Mouse (Mus musculus): ENCODE results near the gene Gm45837. TPM values are rescaled to one million over a fixed set of nuclear protein-coding genes. Genes with fewer than 3 reads are reported as not detected.

The Gm45837 gene
- total RNA-seq, 2 experiments from 2014 or later = 2.1 TPM; not detected in 1

DNA sequence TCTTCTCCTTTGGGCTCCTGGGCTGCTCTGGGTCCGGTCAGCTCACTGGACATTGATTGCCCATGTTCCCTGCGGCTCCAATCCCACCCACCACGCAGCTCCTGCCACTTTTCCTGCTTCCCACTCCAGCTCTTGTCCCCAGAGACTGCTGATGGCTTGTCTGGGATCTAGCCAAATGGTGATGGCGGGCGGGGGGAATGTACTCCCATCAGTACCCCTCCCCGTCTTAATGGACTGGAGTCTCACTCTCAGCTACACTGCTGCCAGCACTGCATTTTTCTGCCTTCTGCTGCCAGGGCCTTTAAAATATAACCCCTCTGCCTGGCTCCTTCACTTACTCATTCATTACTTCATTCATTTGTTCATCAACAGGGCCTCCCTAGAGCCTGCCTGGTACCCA lies 13.3 kb downstream of the Gm45837 start:
- DNase-seq = no peak
- intact Hi-C loops (cut with DNase I) = no loop called here

DNA sequence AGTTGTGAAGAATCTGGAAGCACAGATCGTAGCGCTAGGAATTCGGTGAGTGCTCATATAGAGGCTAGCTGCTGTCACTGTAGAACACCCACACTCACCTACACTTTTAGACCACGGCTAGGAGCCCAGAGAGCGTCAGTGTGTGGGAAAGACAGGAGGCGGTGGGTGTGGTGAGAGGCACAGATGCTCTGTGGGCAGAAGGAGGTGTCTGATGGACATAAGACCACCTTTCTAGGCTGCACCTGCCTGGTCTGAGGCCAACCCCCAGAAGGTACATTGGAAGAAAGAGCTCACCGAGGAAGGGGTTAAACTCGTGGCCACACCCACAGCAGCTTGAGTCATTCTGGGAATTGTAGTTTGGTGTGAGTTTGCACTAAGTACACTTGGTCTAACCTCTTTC lies 16.0 kb downstream of the Gm45837 start:
- no peak for DNase-seq
- intact Hi-C loops (cut with DNase I) = loop anchor here (5.0 kb wide), 1 partner anchor 191 kb away; no protein-coding TSS in a partner anchor

GRCm38 (mm10) chr7:101427736-101428135 lies 17.1 kb downstream of the Gm45837 start:
- no peak for DNase-seq
- intact Hi-C loops (cut with DNase I) = loop anchor here (2.0 to 5.0 kb wide), 2 partner anchors 113 to 190 kb away; no protein-coding TSS in a partner anchor

DNA sequence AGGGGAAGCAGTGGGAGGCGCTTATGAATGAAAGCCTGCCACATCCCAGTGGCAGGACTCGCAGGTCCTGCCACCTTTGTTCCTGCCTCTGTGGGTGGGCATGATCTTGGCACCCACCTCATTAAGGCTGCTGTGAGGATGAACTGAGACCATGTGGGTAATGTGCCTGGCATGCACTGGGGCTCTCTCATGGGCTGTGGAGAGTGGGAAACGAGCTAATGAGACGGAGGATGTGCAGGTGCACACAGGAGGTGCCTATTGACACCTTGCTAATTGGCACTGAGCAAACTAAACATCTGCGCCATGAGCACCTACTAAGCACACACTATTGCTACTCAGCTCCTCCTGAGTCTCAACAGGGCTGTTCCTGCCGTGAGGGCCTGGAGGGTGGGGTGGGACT lies 24.4 kb downstream of the Gm45837 start:
- DNase-seq = no peak
- intact Hi-C loops (cut with DNase I) = no loop called here

DNA sequence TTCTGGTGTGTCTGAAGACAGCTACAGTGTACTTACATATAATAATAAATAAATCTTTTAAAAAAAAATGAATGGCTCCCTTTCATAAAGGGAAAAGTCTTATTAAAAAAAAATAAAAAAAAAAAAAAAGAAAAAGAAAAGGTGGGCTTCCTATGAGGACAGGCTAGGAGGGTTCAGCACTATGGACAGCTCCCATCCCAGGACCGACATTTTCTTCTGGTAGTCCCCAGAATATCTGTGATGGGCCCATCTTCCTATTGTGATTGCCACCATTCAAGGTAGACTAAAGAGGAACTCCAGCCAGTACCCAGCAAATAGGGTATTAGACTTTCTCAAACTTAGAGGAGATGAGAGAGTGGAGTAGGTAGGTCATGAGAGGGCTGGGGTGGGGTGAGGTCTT lies 27.2 kb downstream of the Gm45837 start:
- intact Hi-C loops (cut with DNase I) = no loop called here
- DNase-seq = no peak

DNA sequence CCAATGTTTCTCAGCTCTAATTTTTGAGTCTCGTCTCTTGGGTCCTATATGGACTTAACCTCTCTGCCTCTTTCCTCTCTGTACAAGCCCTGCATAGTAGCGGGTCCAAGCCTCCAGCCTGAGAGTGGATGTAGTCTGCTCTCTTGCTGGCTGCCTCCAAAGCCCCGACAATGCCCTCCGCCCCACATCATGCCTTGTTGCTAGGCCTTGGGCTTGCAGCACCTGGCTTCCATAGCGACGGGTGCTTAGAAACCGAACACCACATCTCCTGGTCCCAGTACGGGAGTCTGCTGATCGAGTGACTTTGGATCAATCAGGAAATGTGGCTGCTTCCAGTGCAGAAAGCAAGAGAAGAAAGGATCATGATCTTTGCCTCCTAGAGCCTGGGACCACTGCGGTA lies 32.4 kb downstream of the Gm45837 start:
- intact Hi-C loops (cut with DNase I) = no loop called here
- no peak for DNase-seq

GRCm38 (mm10) chr7:101444211-101444610 lies 33.5 kb downstream of the Gm45837 start:
- intact Hi-C loops (cut with DNase I) = no loop called here
- no peak for DNase-seq

DNA sequence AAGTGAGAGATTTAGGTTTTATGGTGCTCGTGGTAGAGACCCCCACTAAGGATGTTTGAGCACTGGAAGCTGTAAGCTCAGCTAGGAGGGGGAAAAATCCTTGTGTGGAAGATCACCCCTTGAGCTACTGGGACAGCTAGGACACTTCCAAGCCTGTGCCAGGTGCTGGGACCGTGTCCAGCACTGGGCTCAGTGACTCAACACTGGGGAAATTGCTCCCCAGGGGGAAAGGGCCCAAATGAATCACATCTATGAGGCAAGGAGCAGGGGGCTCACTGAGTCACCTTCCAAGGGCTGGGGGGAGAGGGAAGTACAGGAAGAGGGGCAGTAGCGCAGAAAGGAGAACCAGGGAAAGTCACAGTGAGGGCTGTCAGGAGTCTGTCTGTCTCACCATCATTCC lies 39.2 kb downstream of the Gm45837 start:
- no peak for DNase-seq
- intact Hi-C loops (cut with DNase I) = loop anchor here (1.0 kb wide), 1 partner anchor 52 kb away; no protein-coding TSS in a partner anchor

GRCm38 (mm10) chr7:101450422-101451401 lies 40.0 kb downstream of the Gm45837 start:
- DNase-seq = peak; percentile 84 to 88
- intact Hi-C loops (cut with DNase I) = loop anchor here (1.0 kb wide), 1 partner anchor 52 kb away; no protein-coding TSS in a partner anchor

DNA sequence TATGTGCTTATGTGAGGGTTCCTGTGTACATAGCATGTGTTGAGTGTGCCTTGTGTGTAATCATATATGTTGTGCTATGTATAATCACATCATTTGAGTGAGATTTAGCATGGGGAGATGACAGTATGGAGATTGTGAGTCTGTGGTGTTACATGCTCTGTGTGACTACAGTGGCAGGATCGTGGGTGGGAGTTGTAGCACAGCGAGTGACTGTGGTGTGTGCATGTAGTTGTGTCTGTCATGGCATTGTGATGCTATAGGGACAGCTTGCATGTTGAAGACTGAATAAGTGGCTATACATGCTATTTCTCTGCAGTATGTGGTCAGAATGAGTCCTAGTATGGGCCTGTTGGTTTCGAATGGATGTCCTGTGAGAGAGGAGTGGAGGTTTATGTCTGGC lies 42.0 kb downstream of the Gm45837 start:
- intact Hi-C loops (cut with DNase I) = no loop called here
- DNase-seq = no peak

GRCm38 (mm10) chr7:101453296-101453695 lies 42.6 kb downstream of the Gm45837 start:
- intact Hi-C loops (cut with DNase I) = no loop called here
- DNase-seq = no peak

GRCm38 (mm10) chr7:101453725-101454124 lies 43.0 kb downstream of the Gm45837 start:
- intact Hi-C loops (cut with DNase I) = no loop called here

GRCm38 (mm10) chr7:101454479-101454878 lies 43.8 kb downstream of the Gm45837 start:
- intact Hi-C loops (cut with DNase I) = no loop called here
- no peak for DNase-seq

More at GRCm38 (mm10) chr7:101453725-101454124, 43.0 kb downstream of the Gm45837 start:
- DNase-seq = no peak

DNA sequence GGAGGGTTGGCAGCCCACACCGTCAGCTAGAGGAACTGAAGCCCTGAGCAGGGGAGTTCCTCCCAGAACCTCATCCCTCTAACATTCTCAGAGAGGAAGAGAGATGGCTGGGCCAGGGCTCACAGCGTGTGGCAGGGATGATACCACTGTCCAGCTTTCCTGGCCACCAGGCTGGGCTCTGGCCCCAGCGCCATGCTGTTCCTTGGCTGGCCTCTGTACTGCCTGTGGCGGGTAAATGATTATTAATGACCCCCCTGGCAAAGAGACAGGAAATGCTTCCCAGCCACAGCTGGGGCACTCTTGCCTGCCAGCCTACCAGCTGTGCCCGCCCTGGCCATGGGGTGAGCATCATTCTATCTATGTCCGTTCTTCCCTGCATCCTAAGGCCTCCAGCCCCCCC lies 44.5 kb downstream of the Gm45837 start:
- no peak for DNase-seq
- intact Hi-C loops (cut with DNase I) = no loop called here

DNA sequence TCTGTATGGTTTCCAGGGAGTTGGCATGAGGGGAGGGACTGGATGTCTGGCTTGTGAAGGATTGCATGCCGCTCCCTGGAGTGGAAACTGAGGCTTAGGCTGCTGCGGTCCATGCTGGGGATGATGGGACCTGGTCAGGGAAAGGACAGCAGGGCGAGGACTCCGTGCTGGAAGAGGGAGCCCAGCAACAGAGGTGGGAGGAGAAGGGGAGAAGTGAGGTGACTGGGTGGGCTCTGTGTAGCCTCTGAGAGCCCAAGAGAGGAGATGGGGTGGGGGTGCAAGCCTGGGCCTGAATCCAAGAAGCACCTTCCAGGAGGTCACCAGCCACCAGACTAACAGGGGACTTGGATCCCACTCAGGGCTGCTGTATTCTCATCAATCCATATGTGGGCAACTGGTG lies 45.6 kb downstream of the Gm45837 start:
- no peak for DNase-seq
- intact Hi-C loops (cut with DNase I) = no loop called here

DNA sequence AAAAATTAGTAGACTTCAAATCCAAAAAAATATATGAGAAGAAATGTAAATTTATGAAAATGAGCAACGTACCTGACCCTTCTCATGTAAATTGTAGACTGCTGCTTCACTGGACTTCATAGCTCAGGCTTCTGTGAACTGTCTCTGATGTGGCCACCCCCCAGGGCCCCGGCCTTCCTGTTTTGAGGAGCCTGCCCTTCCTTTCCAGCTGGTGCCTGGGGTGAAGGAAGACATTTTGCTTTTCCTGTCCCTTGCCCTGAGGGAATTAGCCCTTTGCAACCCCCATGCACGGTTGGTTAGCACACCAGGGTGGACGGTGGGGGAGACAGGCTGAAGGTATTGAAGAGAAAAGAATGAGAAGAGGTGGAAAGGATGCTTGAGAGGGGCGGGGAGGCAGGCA lies 46.1 kb downstream of the Gm45837 start:
- intact Hi-C loops (cut with DNase I) = no loop called here
- no peak for DNase-seq

DNA sequence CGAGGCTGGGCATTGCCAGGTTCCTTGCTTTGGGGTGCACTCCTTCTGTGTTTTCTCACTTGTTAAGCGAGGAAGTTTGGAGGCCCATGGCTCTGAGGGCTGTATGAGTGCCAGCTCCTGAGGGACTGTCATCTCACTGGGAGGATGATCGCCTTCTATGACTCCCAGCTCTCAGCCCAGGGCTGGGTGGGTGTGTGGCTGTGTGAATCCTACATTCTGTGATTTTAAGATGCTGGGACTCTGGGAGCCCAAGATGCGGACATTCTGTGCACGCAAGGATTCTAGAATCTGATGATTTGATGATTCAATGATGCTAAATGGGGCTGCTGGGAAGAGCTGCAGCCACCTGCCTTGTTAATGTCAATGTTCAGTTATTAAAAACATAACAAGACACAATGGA lies 46.6 kb downstream of the Gm45837 start:
- intact Hi-C loops (cut with DNase I) = no loop called here
- DNase-seq = no peak

GRCm38 (mm10) chr7:101457801-101458200 lies 47.1 kb downstream of the Gm45837 start:
- no peak for DNase-seq
- intact Hi-C loops (cut with DNase I) = no loop called here

- DNase-seq = no peak
- intact Hi-C loops (cut with DNase I) = no loop called here
Measured at GRCm38 (mm10) chr7:101458278-101458781, 47.6 kb downstream of the Gm45837 start.

- intact Hi-C loops (cut with DNase I) = no loop called here
- no peak for DNase-seq
Measured at GRCm38 (mm10) chr7:101459305-101459813, 48.7 kb downstream of the Gm45837 start.

DNA sequence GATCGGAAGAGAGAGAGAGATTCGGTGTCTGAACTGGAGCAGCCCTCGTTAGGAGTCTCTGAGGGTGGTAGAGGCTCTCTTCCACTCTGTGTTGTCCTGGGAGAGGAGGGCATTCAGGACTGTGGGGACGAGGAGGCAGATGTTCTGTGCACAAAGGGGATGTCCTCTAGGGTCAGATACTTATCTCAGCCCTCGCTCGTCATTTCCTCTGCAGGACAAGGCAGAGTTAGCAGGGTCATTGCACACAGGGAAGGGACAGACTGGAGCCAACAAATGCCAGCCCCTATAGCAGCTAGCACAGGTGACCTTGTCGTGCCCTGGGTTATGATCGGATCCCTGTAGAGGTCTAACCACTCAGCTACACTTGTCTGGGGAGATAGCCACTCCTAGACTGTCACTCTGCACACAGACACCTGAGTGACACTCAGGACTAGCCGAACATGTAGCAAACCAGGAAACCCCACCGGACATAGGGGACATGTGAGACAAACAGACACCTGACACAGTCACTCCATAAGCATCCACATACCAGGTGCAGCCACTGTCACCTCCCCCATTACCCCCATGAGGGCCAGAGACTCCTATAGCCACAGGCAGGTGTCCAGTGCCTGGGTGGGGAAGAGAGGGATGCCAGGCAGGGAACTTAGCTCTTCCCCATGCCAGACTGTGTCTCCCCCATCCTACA lies 49.4 kb downstream of the Gm45837 start:
- intact Hi-C loops (cut with DNase I) = no loop called here

More for the DNA sequence above, 49.4 kb downstream of the Gm45837 start:
- DNase-seq = no peak

Data from gastrocnemius, postnatal 36 days (tissue).